Mouse (Mus musculus): ENCODE results near the gene Stim1. TPM values are rescaled to one million over a fixed set of nuclear protein-coding genes. Genes with fewer than 3 reads are reported as not detected.

Gene Stim1
- total RNA-seq, 2 experiments from 2014 or later, result 61.3 to 66.8 TPM

- Histone ChIP-seq H3K27ac (no peak overlapping the region), H3K4me3 (no peak overlapping the region)
- TF ChIP-seq CTCF (conservative IDR thresholded peaks at IDR 0.05), result no peak
- DNase-seq (ENCODE audit: low spot score in 2 of 2), result no peak
These were observed 25.2 kb upstream of the Stim1 start for GRCm38 (mm10) chr7:102242371-102242770.

GRCm38 (mm10) chr7:102242917-102243316 is 24.7 kb upstream of the Stim1 start:
- no peak for TF ChIP-seq CTCF (conservative IDR thresholded peaks at IDR 0.05)
- no peak for DNase-seq (ENCODE audit: low spot score in 2 of 2)
- H3K4me3 ChIP-seq, result no peak overlapping the region
- H3K27ac ChIP-seq, result peak overlapping the region; percentile 97; the same call in 1 of the 2 replicates

DNA sequence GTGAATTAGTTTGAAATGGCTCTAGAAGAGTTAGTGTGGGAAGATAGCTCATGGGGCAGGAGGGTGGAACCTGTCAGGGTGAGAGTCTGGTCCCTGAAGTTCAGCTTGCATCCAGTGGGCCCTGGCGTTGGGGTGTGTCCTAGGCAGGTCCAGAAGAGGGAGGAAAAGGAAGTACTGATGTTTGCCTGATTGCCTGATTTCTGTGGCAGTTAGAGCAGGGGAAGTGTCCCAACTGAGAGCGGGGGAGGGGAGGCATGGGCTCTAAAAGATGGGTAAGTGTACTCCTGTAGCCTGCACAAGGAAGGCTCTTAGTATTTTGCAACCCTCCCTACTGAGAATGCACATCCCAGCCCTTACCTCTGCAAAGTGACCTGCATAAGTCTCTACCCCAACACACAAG is 23.7 kb upstream of the Stim1 start:
- Histone ChIP-seq H3K4me3 (no peak overlapping the region), H3K27ac (peak overlapping the region; percentile 97)
- no peak for DNase-seq (ENCODE audit: low spot score in 2 of 2)
- no peak for TF ChIP-seq CTCF (conservative IDR thresholded peaks at IDR 0.05)

- H3K4me3 ChIP-seq, result no peak overlapping the region
- no peak for DNase-seq (ENCODE audit: low spot score in 2 of 2)
- peak overlapping the region; percentile 97 for H3K27ac ChIP-seq
- no peak for TF ChIP-seq CTCF (conservative IDR thresholded peaks at IDR 0.05)
These were observed 22.6 kb upstream of the Stim1 start for GRCm38 (mm10) chr7:102244782-102245535.

- no peak overlapping the region; the same call in 1 of the 2 replicates for H3K4me3 ChIP-seq
- no peak for TF ChIP-seq CTCF (conservative IDR thresholded peaks at IDR 0.05)
- H3K27ac ChIP-seq, result peak overlapping the region; percentile 97
- DNase-seq (ENCODE audit: low spot score in 2 of 2), result peak in 1 of 2 experiments; percentile 51
These were observed 21.8 kb upstream of the Stim1 start for GRCm38 (mm10) chr7:102245775-102246174.

DNA sequence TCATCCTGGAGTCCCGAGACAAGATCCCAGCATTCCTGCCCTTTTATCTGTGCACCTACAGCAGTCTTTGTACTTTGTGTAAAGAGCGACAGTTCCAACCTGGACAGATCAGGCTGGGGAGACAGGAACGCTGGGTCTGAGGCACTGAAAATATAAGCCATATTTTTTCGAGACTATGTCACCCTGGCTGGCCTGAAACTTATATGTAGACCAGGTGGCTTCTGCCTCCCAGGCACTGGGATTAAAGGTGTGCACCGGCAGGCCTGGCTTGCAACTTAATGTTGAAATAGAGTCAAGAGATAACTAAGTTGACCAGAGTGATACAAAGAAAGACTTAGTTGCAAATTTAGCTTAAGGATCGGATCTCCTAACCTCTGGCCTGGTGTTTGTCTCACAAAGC is 21.3 kb upstream of the Stim1 start:
- no peak for TF ChIP-seq CTCF (conservative IDR thresholded peaks at IDR 0.05)
- Histone ChIP-seq H3K4me3 (no peak overlapping the region; the same call in 1 of the 2 replicates), H3K27ac (peak overlapping the region; percentile 97)
- no peak for DNase-seq (ENCODE audit: low spot score in 2 of 2)

GRCm38 (mm10) chr7:102246956-102247797 is 20.4 kb upstream of the Stim1 start:
- TF ChIP-seq CTCF (conservative IDR thresholded peaks at IDR 0.05), result no peak
- H3K27ac ChIP-seq, result peak overlapping the region; percentile 97
- H3K4me3 ChIP-seq, result peak overlapping the region; percentile 8; the same call in 1 of the 2 replicates
- no peak for DNase-seq (ENCODE audit: low spot score in 2 of 2)

- Histone ChIP-seq H3K4me3 (peak overlapping the region; percentile 57), H3K27ac (peak overlapping the region; percentile 97; the same call in 1 of the 2 replicates)
- no peak for DNase-seq (ENCODE audit: low spot score in 2 of 2)
- TF ChIP-seq CTCF (conservative IDR thresholded peaks at IDR 0.05), result no peak
These were observed 18.8 kb upstream of the Stim1 start for GRCm38 (mm10) chr7:102248691-102249404.

GRCm38 (mm10) chr7:102249531-102249895 is 18.1 kb upstream of the Stim1 start:
- Histone ChIP-seq H3K27ac (peak overlapping the region; percentile 97), H3K4me3 (peak overlapping the region; percentile 57)
- DNase-seq (ENCODE audit: low spot score in 2 of 2), result no peak
- no peak for TF ChIP-seq CTCF (conservative IDR thresholded peaks at IDR 0.05)

DNA sequence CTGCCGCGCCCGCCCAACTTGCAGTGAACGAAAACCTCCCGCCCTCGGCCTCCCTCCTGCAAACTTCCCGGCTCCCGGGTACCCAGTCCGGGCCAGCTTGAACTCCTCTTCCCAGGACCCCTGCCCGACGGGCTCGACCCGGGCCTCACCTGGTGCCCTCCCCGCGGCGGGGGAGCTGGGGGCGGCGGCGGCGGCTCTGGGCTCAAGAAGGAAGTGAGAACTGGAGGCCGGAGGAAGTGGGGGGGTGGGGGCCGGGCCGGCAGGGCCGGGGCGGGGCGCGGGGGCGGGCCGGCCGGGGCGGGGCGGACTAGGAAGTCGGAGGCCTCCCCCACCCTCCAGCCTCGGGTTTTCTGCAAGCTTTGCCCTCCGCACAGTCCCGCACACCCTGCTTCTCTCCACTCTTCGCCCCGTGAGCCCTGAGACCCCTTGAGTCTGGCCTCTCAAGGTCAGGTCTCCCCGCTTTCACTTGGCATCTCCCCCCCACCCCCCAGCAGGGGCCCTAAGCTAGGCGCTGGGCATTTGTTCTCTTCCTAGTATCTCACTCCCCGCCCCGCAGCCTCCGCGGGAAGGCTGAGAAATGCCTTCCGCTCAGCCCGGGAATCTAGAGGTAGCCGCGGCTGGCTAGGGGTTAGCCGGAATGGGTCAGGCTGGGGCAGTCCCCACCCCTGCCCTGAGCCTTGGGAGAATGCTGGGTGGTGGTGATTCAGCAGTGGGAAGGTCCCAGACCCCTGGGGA is 17.5 kb upstream of the Stim1 start:
- Histone ChIP-seq H3K27ac (peak overlapping the region; percentile 97), H3K4me3 (peak overlapping the region; percentile 57)
- DNase-seq (ENCODE audit: low spot score in 2 of 2), result no peak
- TF ChIP-seq CTCF (conservative IDR thresholded peaks at IDR 0.05), result no peak

GRCm38 (mm10) chr7:102250631-102251214 is 16.9 kb upstream of the Stim1 start:
- peak overlapping the region; percentile 97 for H3K27ac ChIP-seq
- peak; percentile 65 to 80 for DNase-seq (ENCODE audit: low spot score in 2 of 2)
- peak; percentile 89 for TF ChIP-seq CTCF (conservative IDR thresholded peaks at IDR 0.05)
- H3K4me3 ChIP-seq, result peak overlapping the region; percentile 57

- Histone ChIP-seq H3K27ac (no peak overlapping the region), H3K4me3 (no peak overlapping the region)
- no peak for TF ChIP-seq CTCF (conservative IDR thresholded peaks at IDR 0.05)
- DNase-seq (ENCODE audit: low spot score in 2 of 2), result no peak
These were observed 14.0 kb upstream of the Stim1 start for GRCm38 (mm10) chr7:102253631-102254030.

Measured in layer of hippocampus, adult 2 months (tissue).